Mouse (Mus musculus) CD4-positive helper T cell, adult 2 months (primary cell): Measurements from ENCODE around the gene Kctd3.
"Not testable (repeated sequence)": the region's sequence is repeated elsewhere in the genome, so short reads cannot be mapped to it uniquely, and the experiment has no call there.

Experiments
- DNase-seq: peaks from one replicate; pipeline ENCODE4 v3.0.0-alpha.2; 2012; ENCODE audit warnings: low read depth, missing footprints, low spot score

Kctd3 gene

GRCm38 (mm10) chr1:189007239-189007979 is at the start of gene Kctd3:
Kctd3 (minus strand) TSS chr1:189007841.
- peak; percentile 94 for DNase-seq

GRCm38 (mm10) chr1:189057425-189057824 is 49.8 kb upstream of the Kctd3 start:
- no peak for DNase-seq

GRCm38 (mm10) chr1:189055933-189056332 is 48.3 kb upstream of the Kctd3 start:
- no peak for DNase-seq

GRCm38 (mm10) chr1:189054941-189055551 is 47.4 kb upstream of the Kctd3 start:
- DNase-seq: no peak

GRCm38 (mm10) chr1:189054191-189054590 is 46.5 kb upstream of the Kctd3 start:
- DNase-seq: no peak

GRCm38 (mm10) chr1:189052189-189052588 is 44.5 kb upstream of the Kctd3 start:
- DNase-seq: no peak

- no peak for DNase-seq
These were observed 42.5 kb upstream of the Kctd3 start for GRCm38 (mm10) chr1:189050122-189050521.

- DNase-seq: no peak
These were observed 40.7 kb upstream of the Kctd3 start for GRCm38 (mm10) chr1:189048331-189048730.

- no peak for DNase-seq
These were observed 40.3 kb upstream of the Kctd3 start for GRCm38 (mm10) chr1:189047918-189048317.

- DNase-seq: no peak
These were observed 39.2 kb upstream of the Kctd3 start for GRCm38 (mm10) chr1:189046831-189047230.

- DNase-seq: no peak
These were observed 38.7 kb upstream of the Kctd3 start for GRCm38 (mm10) chr1:189046301-189046700.

GRCm38 (mm10) chr1:189041261-189041660 is 33.6 kb upstream of the Kctd3 start:
- no peak for DNase-seq

- no peak for DNase-seq
These were observed 31.7 kb upstream of the Kctd3 start for GRCm38 (mm10) chr1:189039348-189039747.

- not testable (repeated sequence) for DNase-seq
These were observed 25.2 kb upstream of the Kctd3 start for GRCm38 (mm10) chr1:189032817-189033216.

GRCm38 (mm10) chr1:189030975-189031374 is 23.3 kb upstream of the Kctd3 start:
- no peak for DNase-seq

GRCm38 (mm10) chr1:189028267-189028666 is 20.6 kb upstream of the Kctd3 start:
- no peak for DNase-seq

- DNase-seq: no peak
These were observed 19.2 kb upstream of the Kctd3 start for GRCm38 (mm10) chr1:189026885-189027284.

- no peak for DNase-seq
These were observed 16.1 kb upstream of the Kctd3 start for GRCm38 (mm10) chr1:189023701-189024080.

GRCm38 (mm10) chr1:189022925-189023700 is 15.5 kb upstream of the Kctd3 start:
- DNase-seq: peak; percentile 27

- no peak for DNase-seq
These were observed 7.7 kb upstream of the Kctd3 start for GRCm38 (mm10) chr1:189015372-189015771.

- no peak for DNase-seq
These were observed 5.9 kb upstream of the Kctd3 start for GRCm38 (mm10) chr1:189013587-189013921.

- DNase-seq: no peak
These were observed 5.4 kb upstream of the Kctd3 start for GRCm38 (mm10) chr1:189012846-189013586.
